Mouse (Mus musculus): ENCODE data around the gene Rabggtb. TPM values are rescaled to one million over a fixed set of nuclear protein-coding genes. Genes with fewer than 3 reads are reported as not detected.

Gene Rabggtb
- total and polyA plus RNA-seq, 3 experiments = 223 to 316 (median 256) TPM

GRCm38 (mm10) chr3:153926333-153926732 lies 13.5 kb upstream of the Rabggtb start:
- H3K36me3 ChIP-seq (replicated peaks in 1 of 2; ENCODE audit: control insufficient read depth in 1 of 2, insufficient read depth in 1 of 2, low read length in 1 of 2) = peaks cover 56 to 78% of the 10 kb centered on the region in 2 experiments
- dilution Hi-C loops (cut with MboI; ENCODE audit: extremely low pct_ligation_motif_present, extremely low pct_unique_long_range_greater_than_20kb, low sequenced_read_pairs) = no loop called here
- TF ChIP-seq CTCF (conservative IDR thresholded peaks at IDR 0.05 in 1 of 2, IDR thresholded peaks at IDR 0.05 in 1 of 2; ENCODE audit: low read depth in 2 of 2, low read length in 2 of 2) (peak in 1 of 2 experiments; percentile 24; a peak in 1 of 4 replicates), MAX (IDR thresholded peaks at IDR 0.05; ENCODE audit: low read length) (no peak)

GRCm38 (mm10) chr3:153921147-153921910 lies 8.5 kb upstream of the Rabggtb start:
- Histone ChIP-seq H3K27ac (ENCODE audit: insufficient read depth, low read depth) (no peak overlapping the region), H3K9me3 (replicated peaks; ENCODE audit: low read length) (no peaks in the 10 kb centered on the region), H3K36me3 (replicated peaks in 1 of 2; ENCODE audit: control insufficient read depth in 1 of 2, insufficient read depth in 1 of 2, low read length in 1 of 2) (peaks cover 32 to 58% of the 10 kb centered on the region in 2 experiments), H3K4me1 (ENCODE audit: control insufficient read depth in 1 of 2, insufficient read depth in 2 of 2) (peaks cover 3 to 15% of the 10 kb centered on the region in 2 experiments), H3K4me2 (ENCODE audit: insufficient read depth, low read depth, poor library complexity, severe bottlenecking) (no peak overlapping the region), H3K79me2 (replicated peaks; ENCODE audit: control insufficient read depth, extremely low read depth, insufficient read depth, poor library complexity, severe bottlenecking) (no peaks in the 10 kb centered on the region), H3K9ac (ENCODE audit: insufficient read depth, low read depth) (no peak overlapping the region), H3K27me3 (replicated peaks) (no peaks in the 10 kb centered on the region), H3K4me3 (replicated peaks in 1 of 3; ENCODE audit: low read depth in 2 of 3, low read length in 2 of 3, poor library complexity in 1 of 3) (no peak overlapping the region)
- in situ Hi-C loops (cut with MboI; ENCODE audit: low pct_ligation_motif_present, low pct_unique_long_range_greater_than_20kb, low sequenced_read_pairs) (no loop called here), dilution Hi-C loops (cut with MboI; ENCODE audit: extremely low pct_ligation_motif_present, extremely low pct_unique_long_range_greater_than_20kb, low sequenced_read_pairs) (no loop called here)
- no peak for TF ChIP-seq MAX (IDR thresholded peaks at IDR 0.05; ENCODE audit: low read length)
- no peak for TF ChIP-seq EP300 (IDR thresholded peaks at IDR 0.05; ENCODE audit: low read length)
- no peak for TF ChIP-seq CHD1 (IDR thresholded peaks at IDR 0.05; ENCODE audit: low read depth, low read length)
- TF ChIP-seq CTCF (conservative IDR thresholded peaks at IDR 0.05 in 1 of 2, IDR thresholded peaks at IDR 0.05 in 1 of 2; ENCODE audit: low read depth in 2 of 2, low read length in 2 of 2) = no peak
- TF ChIP-seq MAZ (IDR thresholded peaks at IDR 0.05; ENCODE audit: low read depth, low read length) = no peak
- TF ChIP-seq GABPA (IDR thresholded peaks at IDR 0.05; ENCODE audit: insufficient replicate concordance, low read depth, low read length) = no peak
- no peak for TF ChIP-seq RCOR1 (conservative IDR thresholded peaks at IDR 0.05; ENCODE audit: low read depth, low read length)
- TF ChIP-seq NRF1 (IDR thresholded peaks at IDR 0.05; ENCODE audit: low read depth, low read length) = no peak
- TF ChIP-seq IRF4 (IDR thresholded peaks at IDR 0.05; ENCODE audit: low read depth, low read length) = no peak
- no peak for TF ChIP-seq JUN (IDR thresholded peaks at IDR 0.05; ENCODE audit: insufficient read depth, low read depth, low read length)
- TF ChIP-seq POLR2A (IDR thresholded peaks at IDR 0.05; ENCODE audit: low read depth, low read length) = no peak
- TF ChIP-seq SMC3 (IDR thresholded peaks at IDR 0.05; ENCODE audit: low read depth, low read length) = no peak
- no peak for TF ChIP-seq TCF12 (IDR thresholded peaks at IDR 0.05; ENCODE audit: low read depth, low read length)
- TF ChIP-seq ZMIZ1 (IDR thresholded peaks at IDR 0.05; ENCODE audit: low read depth, low read length) = no peak
- TF ChIP-seq UBTF (IDR thresholded peaks at IDR 0.05; ENCODE audit: low read depth, low read length) = no peak
- TF ChIP-seq MXI1 (IDR thresholded peaks at IDR 0.05; ENCODE audit: low read depth, low read length) = no peak
- TF ChIP-seq SIN3A (IDR thresholded peaks at IDR 0.05; ENCODE audit: low read length) = no peak
- no peak for TF ChIP-seq RAD21 (IDR thresholded peaks at IDR 0.05; ENCODE audit: low read depth, low read length)
- no peak for TF ChIP-seq ELF1 (IDR thresholded peaks at IDR 0.05; ENCODE audit: low read depth, low read length)
- TF ChIP-seq BHLHE40 (IDR thresholded peaks at IDR 0.05; ENCODE audit: low read depth, low read length) = no peak
- DNase-seq (ENCODE audit: extremely low read depth) = no peak

More at GRCm38 (mm10) chr3:153926333-153926732, 13.5 kb upstream of the Rabggtb start:
- Histone ChIP-seq H3K27me3 (replicated peaks) (no peaks in the 10 kb centered on the region), H3K79me2 (replicated peaks; ENCODE audit: control insufficient read depth, extremely low read depth, insufficient read depth, poor library complexity, severe bottlenecking) (no peaks in the 10 kb centered on the region; the same call in 1 of the 2 replicates), H3K4me1 (ENCODE audit: control insufficient read depth in 1 of 2, insufficient read depth in 2 of 2) (peaks cover 0 to 11% of the 10 kb centered on the region in 2 experiments; a peak in 3 of 4 replicates), H3K4me2 (ENCODE audit: insufficient read depth, low read depth, poor library complexity, severe bottlenecking) (no peak overlapping the region), H3K9ac (ENCODE audit: insufficient read depth, low read depth) (no peak overlapping the region), H3K27ac (ENCODE audit: insufficient read depth, low read depth) (no peak overlapping the region), H3K9me3 (replicated peaks; ENCODE audit: low read length) (no peaks in the 10 kb centered on the region), H3K4me3 (replicated peaks in 1 of 3; ENCODE audit: low read depth in 2 of 3, low read length in 2 of 3, poor library complexity in 1 of 3) (no peak overlapping the region)
- no peak for DNase-seq (ENCODE audit: extremely low read depth)
- in situ Hi-C loops (cut with MboI; ENCODE audit: low pct_ligation_motif_present, low pct_unique_long_range_greater_than_20kb, low sequenced_read_pairs) = no loop called here

Data from CH12.LX (cell line).